Mouse (Mus musculus) heart, adult 2 months (tissue): ENCODE results near the gene Gm6169. TPM values are rescaled to one million over a fixed set of nuclear protein-coding genes. Genes with fewer than 3 reads are reported as not detected.

Source experiments
- DNase-seq, 2 experiments: peaks; one replicate each; pipeline ENCODE4 v3.0.0; 2021
- H3K27ac ChIP-seq: fragments of 200-600 bp; 2 replicates; pipeline ENCODE4 v1.8.1; 2022
- H3K27me3 ChIP-seq: fragments of 200-500 bp; 2 replicates; pipeline ENCODE4 v1.6.1; 2012; ENCODE audit warnings: mild to moderate bottlenecking, low read length, inconsistent platforms, mixed read lengths; ENCODE audit not compliant: control insufficient read depth, insufficient read depth
- H3K36me3 ChIP-seq: fragments of 200-500 bp; 2 replicates; pipeline ENCODE4 v1.6.1; 2012; ENCODE audit warnings: low read length, inconsistent platforms; ENCODE audit not compliant: control insufficient read depth, insufficient read depth
- H3K4me1 ChIP-seq: fragments of 200-500 bp; 2 replicates; pipeline ENCODE4 v1.6.1; 2011; ENCODE audit warnings: low read length; ENCODE audit not compliant: control insufficient read depth, insufficient read depth
- H3K4me3 ChIP-seq: fragments of 200-600 bp; 2 replicates; pipeline ENCODE4 v1.8.1; 2022
- H3K79me2 ChIP-seq: fragments of 200-500 bp; replicated peaks from 2 replicates; pipeline ENCODE4 v1.6.1; 2012; ENCODE audit warnings: mild to moderate bottlenecking, inconsistent platforms, low read length, moderate library complexity, mixed read lengths; ENCODE audit not compliant: control insufficient read depth, insufficient read depth
- H3K9ac ChIP-seq: fragments of 200-500 bp; 2 replicates; pipeline ENCODE4 v1.6.1; 2012; ENCODE audit warnings: low read depth, mild to moderate bottlenecking, control low read depth, inconsistent platforms, low read length, mixed read lengths
- CTCF ChIP-seq: fragments of 200-600 bp; IDR thresholded peaks from 2 replicates; pipeline ENCODE4 v1.8.1; 2022; ENCODE audit warnings: antibody characterized with exemption, mild to moderate bottlenecking, moderate library complexity
- EP300 ChIP-seq: fragments of 200-500 bp; IDR thresholded peaks from 2 replicates; pipeline ENCODE4 v1.6.1; 2011; ENCODE audit warnings: low read depth, low read length, control low read depth; ENCODE audit not compliant: insufficient read depth
- POLR2A ChIP-seq: fragments of 200-500 bp; IDR thresholded peaks from 2 replicates; pipeline ENCODE4 v1.6.1; 2011; ENCODE audit warnings: mild to moderate bottlenecking, low read depth, low read length, control low read depth; ENCODE audit not compliant: insufficient read depth
- WGBS: fragments of 180-500 bp; shearing (Covaris S2); methylation state at CpG from one replicate; pipeline ENCODE4 v1.1.7; 2018; 5-methylcytosine and 5-hydroxymethylcytosine counted together
- intact Hi-C: fragments of 180-260 bp; cut with DNase I; formaldehyde crosslinking; loops from one replicate; pipeline ENCODE4 v1.15.1; 2025
- polyA plus RNA-seq: library from polyadenylated mRNA; depleted of rRNA; stranded (reverse); fragments of >200 nt; gene quantifications from 2 replicates; pipeline ENCODE4 v1.2.3, GENCODE M21; 2012
- total RNA-seq, 2 experiments: library from RNA; stranded (reverse); gene quantifications; 2 replicates each; pipeline ENCODE4 v1.2.3; 2021

The Gm6169 gene
- total and polyA plus RNA-seq, 3 experiments, result 1.2 to 10.7 TPM; not detected in 1

- 50% methylated on average over 3 of the region's 3 CpGs for WGBS
- intact Hi-C loops, result no loop called here
- TF ChIP-seq POLR2A (no peak), CTCF (no peak), EP300 (no peak)
Observed at GRCm38 (mm10) chr13:97064413-97064812, 34.6 kb downstream of the Gm6169 start.

DNA sequence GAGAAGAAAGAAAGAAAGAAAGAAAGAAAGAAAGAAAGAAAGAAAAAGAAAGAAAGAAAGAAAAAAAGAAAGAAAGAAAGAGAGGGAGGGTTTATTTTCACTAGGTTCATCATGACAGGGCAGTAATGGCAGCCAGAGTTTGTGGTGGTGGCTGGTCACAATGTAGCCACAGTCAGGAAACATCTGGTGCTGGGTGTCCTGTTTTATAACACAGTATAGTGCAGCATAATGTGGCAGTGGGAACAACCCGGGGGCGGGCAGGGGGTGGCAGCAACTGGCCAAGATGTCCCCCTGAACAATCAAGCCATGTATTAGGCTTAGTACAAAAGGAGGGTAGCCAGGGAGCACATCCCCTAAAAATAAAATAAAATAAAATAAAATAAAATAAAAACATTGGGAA is 35.6 kb downstream of the Gm6169 start:
- Histone ChIP-seq H3K27ac (no peak overlapping the region), H3K9ac (no peak overlapping the region), H3K79me2 (no peaks in the 10 kb centered on the region), H3K4me3 (no peak overlapping the region), H3K27me3 (0 out of 2 replicates have a peak, but pooled peaks cover 1% of the 10 kb centered on the region), H3K4me1 (no peaks in the 10 kb centered on the region), H3K36me3 (no peaks in the 10 kb centered on the region)
- intact Hi-C loops, result no loop called here
- no peak for TF ChIP-seq POLR2A
- TF ChIP-seq EP300, result no peak
- no peak for TF ChIP-seq CTCF
- DNase-seq, result no peak
- 49% methylated on average over 2 of the region's 2 CpGs for WGBS

More at GRCm38 (mm10) chr13:97064413-97064812, 34.6 kb downstream of the Gm6169 start:
- Histone ChIP-seq H3K4me1 (no peaks in the 10 kb centered on the region), H3K9ac (no peak overlapping the region), H3K79me2 (no peaks in the 10 kb centered on the region), H3K36me3 (no peaks in the 10 kb centered on the region), H3K27ac (no peak overlapping the region), H3K27me3 (peaks cover 3% of the 10 kb centered on the region; the same call in 1 of the 2 replicates), H3K4me3 (no peak overlapping the region)
- DNase-seq, result no peak

- Histone ChIP-seq H3K4me3 (no peak overlapping the region), H3K9ac (no peak overlapping the region), H3K4me1 (no peaks in the 10 kb centered on the region), H3K27ac (no peak overlapping the region), H3K27me3 (0 out of 2 replicates have a peak, but pooled peaks cover 1% of the 10 kb centered on the region), H3K36me3 (no peaks in the 10 kb centered on the region), H3K79me2 (no peaks in the 10 kb centered on the region)
- no peak for DNase-seq
- TF ChIP-seq EP300 (no peak), POLR2A (no peak), CTCF (no peak)
- WGBS, result 86% methylated on average over 3 of the region's 3 CpGs
- intact Hi-C loops, result no loop called here
Observed at GRCm38 (mm10) chr13:97062151-97062550, 36.9 kb downstream of the Gm6169 start.

GRCm38 (mm10) chr13:97060331-97060730 is 38.7 kb downstream of the Gm6169 start:
- TF ChIP-seq EP300, result no peak
- no peak for TF ChIP-seq POLR2A
- TF ChIP-seq CTCF, result no peak
- H3K4me3 ChIP-seq, result no peak overlapping the region
- intact Hi-C loops, result no loop called here
- no peaks in the 10 kb centered on the region for H3K79me2 ChIP-seq
- no peak for DNase-seq
- 46% methylated on average over 7 of the region's 8 CpGs for WGBS
- no peaks in the 10 kb centered on the region for H3K4me1 ChIP-seq
- H3K27ac ChIP-seq, result no peak overlapping the region
- no peak overlapping the region for H3K9ac ChIP-seq
- no peaks in the 10 kb centered on the region for H3K27me3 ChIP-seq
- no peaks in the 10 kb centered on the region for H3K36me3 ChIP-seq

GRCm38 (mm10) chr13:97059746-97060145 is 39.3 kb downstream of the Gm6169 start:
- H3K79me2 ChIP-seq, result no peaks in the 10 kb centered on the region
- no peak overlapping the region for H3K9ac ChIP-seq
- 87% methylated on average over 6 of the region's 6 CpGs for WGBS
- H3K4me3 ChIP-seq, result no peak overlapping the region
- DNase-seq, result no peak
- H3K36me3 ChIP-seq, result no peaks in the 10 kb centered on the region
- H3K4me1 ChIP-seq, result no peaks in the 10 kb centered on the region
- intact Hi-C loops, result loop anchor here (10.0 kb wide), 1 partner anchor 205 kb away; no protein-coding TSS in a partner anchor
- H3K27me3 ChIP-seq, result no peaks in the 10 kb centered on the region
- TF ChIP-seq CTCF (no peak), POLR2A (no peak), EP300 (no peak)
- no peak overlapping the region for H3K27ac ChIP-seq

- 40% methylated on average over 4 of the region's 4 CpGs for WGBS
- no peak overlapping the region for H3K9ac ChIP-seq
- DNase-seq, result no peak
- TF ChIP-seq EP300 (no peak), POLR2A (no peak), CTCF (no peak)
- no peak overlapping the region for H3K4me3 ChIP-seq
- no peak overlapping the region for H3K27ac ChIP-seq
- H3K27me3 ChIP-seq, result no peaks in the 10 kb centered on the region
- no peaks in the 10 kb centered on the region for H3K4me1 ChIP-seq
- intact Hi-C loops, result loop anchor here (10.0 kb wide), 1 partner anchor 203 kb away; no protein-coding TSS in a partner anchor
- H3K36me3 ChIP-seq, result no peaks in the 10 kb centered on the region
- no peaks in the 10 kb centered on the region for H3K79me2 ChIP-seq
Observed at GRCm38 (mm10) chr13:97057817-97058216, 41.2 kb downstream of the Gm6169 start.
